In genomic region chr4:126300916-126301583, GRCm38 (mm10) we compare ENCODE assay signal across 7 mouse cellular contexts. TPM values are rescaled to one million over a fixed set of nuclear protein-coding genes. Genes with fewer than 3 reads are reported as not detected.
DNase-seq lines count a peak whose midpoint lies in the region; ATAC-seq and TF ChIP-seq lines count a peak whose summit lies in the region.

No protein-coding gene starts in this region.

- H3K4me1 ChIP-seq in spleen, adult 2 months (ENCODE audit: control insufficient read depth, insufficient read depth, insufficient read length) = peaks cover 9% of the 10 kb centered on the region
- H3K4me1 ChIP-seq in embryonic facial prominence, embryonic 14.5 days (ENCODE audit: control insufficient read depth, insufficient read depth, low read length) = peaks cover 33% of the 10 kb centered on the region
- H3K4me1 ChIP-seq in intestine, postnatal 0 days (replicated peaks; ENCODE audit: control insufficient read depth, insufficient read depth, low read length) = peaks cover 13% of the 10 kb centered on the region; the same call in 1 of the 2 replicates
- peaks cover 18% of the 10 kb centered on the region; the same call in 1 of the 2 replicates for H3K4me1 ChIP-seq in neural tube, embryonic 14.5 days (ENCODE audit: control insufficient read depth, insufficient read depth, low read length)

- peak overlapping the region; percentile 26; the same call in 1 of the 2 replicates for H3K4me3 ChIP-seq in spleen, adult 2 months (ENCODE audit: extremely low read depth, insufficient read depth, insufficient read length)
- peak overlapping the region; percentile 37 for H3K4me3 ChIP-seq in embryonic facial prominence, embryonic 14.5 days (ENCODE audit: low read depth, low read length)
- peak overlapping the region; percentile 28 for H3K4me3 ChIP-seq in intestine, postnatal 0 days (ENCODE audit: low read depth, low read length)
- peak overlapping the region; percentile 3; the same call in 1 of the 2 replicates for H3K4me3 ChIP-seq in neural tube, embryonic 14.5 days (ENCODE audit: low read depth, low read length)

- 3% methylated on average over 50 of the region's 50 CpGs for WGBS in spleen, adult 2 months
- WGBS in embryonic facial prominence, embryonic 14.5 days = 0% methylated on average over 23 of the region's 50 CpGs
- WGBS in intestine, postnatal 0 days = 2% methylated on average over 48 of the region's 50 CpGs
- 1% methylated on average over 48 of the region's 50 CpGs for WGBS in neural tube, embryonic 14.5 days

- peaks cover 3% of the 10 kb centered on the region; the same call in 1 of the 2 replicates for H3K9me3 ChIP-seq in embryonic facial prominence, embryonic 14.5 days (ENCODE audit: control insufficient read depth, low read length)
- H3K9me3 ChIP-seq in intestine, postnatal 0 days (ENCODE audit: control insufficient read depth) = no peaks in the 10 kb centered on the region
- no peaks in the 10 kb centered on the region for H3K9me3 ChIP-seq in neural tube, embryonic 14.5 days (ENCODE audit: control insufficient read depth, low read length)

- peak overlapping the region; percentile 56 for H3K9ac ChIP-seq in embryonic facial prominence, embryonic 14.5 days (ENCODE audit: low read depth, low read length)
- peak overlapping the region; percentile 27; the same call in 1 of the 2 replicates for H3K9ac ChIP-seq in intestine, postnatal 0 days (ENCODE audit: low read depth, low read length)
- H3K9ac ChIP-seq in neural tube, embryonic 14.5 days (replicated peaks; ENCODE audit: low read depth, low read length) = 0 out of 2 replicates have a peak overlapping the region, but pooled peaks have one; percentile 32

- H3K4me2 ChIP-seq in embryonic facial prominence, embryonic 14.5 days (ENCODE audit: low read depth, low read length) = peak overlapping the region; percentile 90
- peak overlapping the region; percentile 71 for H3K4me2 ChIP-seq in intestine, postnatal 0 days (replicated peaks; ENCODE audit: low read depth)
- H3K4me2 ChIP-seq in neural tube, embryonic 14.5 days (ENCODE audit: low read depth, low read length) = peak overlapping the region; percentile 34

- no peaks in the 10 kb centered on the region for H3K36me3 ChIP-seq in spleen, adult 2 months (ENCODE audit: control insufficient read depth, insufficient read depth, low read length)
- 0 out of 2 replicates have a peak, but pooled peaks cover 5% of the 10 kb centered on the region for H3K36me3 ChIP-seq in embryonic facial prominence, embryonic 14.5 days (ENCODE audit: control insufficient read depth, insufficient read depth, low read length)
- H3K36me3 ChIP-seq in intestine, postnatal 0 days (ENCODE audit: control insufficient read depth, insufficient read depth) = no peaks in the 10 kb centered on the region
- H3K36me3 ChIP-seq in neural tube, embryonic 14.5 days (ENCODE audit: control insufficient read depth, insufficient read depth, low read length) = no peaks in the 10 kb centered on the region

- TF ChIP-seq CTCF in spleen, adult 2 months (IDR thresholded peaks at IDR 0.05; ENCODE audit: extremely low read depth, insufficient read depth, insufficient read length, insufficient replicate concordance) = no peak
- no peak for TF ChIP-seq CTCF in intestine, postnatal 0 days (IDR thresholded peaks at IDR 0.05; ENCODE audit: low read depth)

- peaks cover 21% of the 10 kb centered on the region for H3K27me3 ChIP-seq in spleen, adult 2 months (ENCODE audit: control insufficient read depth, insufficient read depth, low read length)
- peaks cover 5% of the 10 kb centered on the region; the same call in 1 of the 2 replicates for H3K27me3 ChIP-seq in embryonic facial prominence, embryonic 14.5 days (replicated peaks; ENCODE audit: control insufficient read depth, insufficient read depth, low read length)
- H3K27me3 ChIP-seq in intestine, postnatal 0 days (replicated peaks; ENCODE audit: control insufficient read depth, insufficient read depth, low read length) = peaks cover 47% of the 10 kb centered on the region
- peaks cover 33% of the 10 kb centered on the region for H3K27me3 ChIP-seq in neural tube, embryonic 14.5 days (ENCODE audit: control insufficient read depth, insufficient read depth, low read length)

- TF ChIP-seq POLR2A in spleen, adult 2 months (IDR thresholded peaks at IDR 0.05; ENCODE audit: low read depth, low read length) = no peak

- no peak for DNase-seq in spleen, adult 2 months (ENCODE audit: low read depth in 1 of 2, low spot score in 2 of 2)
- DNase-seq in spleen, postnatal 10 days (ENCODE audit: low spot score in 2 of 2) = no peak
- peak; percentile 85 for DNase-seq in embryonic facial prominence, embryonic 14.5 days (ENCODE audit: low spot score)
- DNase-seq in frontal cortex, adult 2 months (ENCODE audit: extremely low spot score in 1 of 2, low spot score in 1 of 2) = no peak
- DNase-seq in adrenal gland, adult 2 months = no peak

- no peak overlapping the region for H3K27ac ChIP-seq in spleen, adult 2 months (ENCODE audit: insufficient read depth, low read length)
- H3K27ac ChIP-seq in embryonic facial prominence, embryonic 14.5 days (replicated peaks; ENCODE audit: low read depth, low read length) = peak overlapping the region; percentile 84
- no peak overlapping the region for H3K27ac ChIP-seq in intestine, postnatal 0 days (ENCODE audit: low read depth, low read length)
- H3K27ac ChIP-seq in neural tube, embryonic 14.5 days (ENCODE audit: low read depth, low read length) = no peak overlapping the region

- ATAC-seq in embryonic facial prominence, embryonic 14.5 days (ENCODE audit: low read depth) = peak; percentile 84
- 0 out of 2 replicates have a peak, but pooled peaks have one; percentile 22 for ATAC-seq in intestine, postnatal 0 days
- ATAC-seq in neural tube, embryonic 14.5 days (ENCODE audit: low read depth) = no peak

RNA-seq across cellular contexts. Expression of gene Col8a2, which starts 14.5 kb away (rescaled TPM):
- 3.2 and 3.7 TPM in 2 replicates for polyA plus RNA-seq in spleen, adult 2 months (2012; rRNA removed)
- polyA plus RNA-seq in embryonic facial prominence, embryonic 14.5 days (2014; fragmentation: Nextera tagmentation; extraction: Ambion mirVana) = 78.9 and 83.0 TPM in 2 replicates
- polyA plus RNA-seq in intestine, postnatal 0 days (2015; fragmentation: Nextera tagmentation; extraction: Ambion mirVana) = 1.5 and 2.2 TPM in 2 replicates
- polyA plus RNA-seq in neural tube, embryonic 14.5 days (2014; fragmentation: Nextera tagmentation; extraction: Ambion mirVana) = 1.3 and 6.1 TPM in 2 replicates
- polyA plus RNA-seq in frontal cortex, adult 2 months (2012; rRNA removed) = 0.38 and 0.50 TPM in 2 replicates
- total RNA-seq in adrenal gland, adult 2 months (2021) = 1 to 10 TPM; 1.4 to 6.1 TPM
- polyA plus RNA-seq in adrenal gland, adult 2 months (2012; rRNA removed) = 1.9 TPM in 2 replicates

RNA-seq across cellular contexts. Expression of gene Adprhl2, which starts 20.5 kb away (rescaled TPM):
- polyA plus RNA-seq in spleen, adult 2 months (2012; rRNA removed) = 44.3 and 65.3 TPM in 2 replicates
- 49.7 and 60.1 TPM in 2 replicates for polyA plus RNA-seq in embryonic facial prominence, embryonic 14.5 days (2014; fragmentation: Nextera tagmentation; extraction: Ambion mirVana)
- 41.7 and 43.0 TPM in 2 replicates for polyA plus RNA-seq in intestine, postnatal 0 days (2015; fragmentation: Nextera tagmentation; extraction: Ambion mirVana)
- 51.7 and 54.1 TPM in 2 replicates for polyA plus RNA-seq in neural tube, embryonic 14.5 days (2014; fragmentation: Nextera tagmentation; extraction: Ambion mirVana)
- 41.7 and 41.8 TPM in 2 replicates for polyA plus RNA-seq in frontal cortex, adult 2 months (2012; rRNA removed)
- total RNA-seq in adrenal gland, adult 2 months (2021) = 10 to 100 TPM; 26.2 to 34.9 TPM
- polyA plus RNA-seq in adrenal gland, adult 2 months (2012; rRNA removed) = 45.8 and 46.5 TPM in 2 replicates

RNA-seq across cellular contexts. Expression of gene Tekt2, which starts 24.4 kb away (rescaled TPM):
- 1.7 and 2.0 TPM in 2 replicates for polyA plus RNA-seq in spleen, adult 2 months (2012; rRNA removed)
- polyA plus RNA-seq in embryonic facial prominence, embryonic 14.5 days (2014; fragmentation: Nextera tagmentation; extraction: Ambion mirVana) = 13.9 and 15.4 TPM in 2 replicates
- 1.6 and 2.1 TPM in 2 replicates for polyA plus RNA-seq in intestine, postnatal 0 days (2015; fragmentation: Nextera tagmentation; extraction: Ambion mirVana)
- 7.7 and 8.8 TPM in 2 replicates for polyA plus RNA-seq in neural tube, embryonic 14.5 days (2014; fragmentation: Nextera tagmentation; extraction: Ambion mirVana)
- 5.5 and 6.7 TPM in 2 replicates for polyA plus RNA-seq in frontal cortex, adult 2 months (2012; rRNA removed)
- 1 to 10 TPM; 3.2 to 3.3 TPM for total RNA-seq in adrenal gland, adult 2 months (2021)
- 2.9 and 4.8 TPM in 2 replicates for polyA plus RNA-seq in adrenal gland, adult 2 months (2012; rRNA removed)

RNA-seq across cellular contexts. Expression of gene Trappc3, which starts 38.9 kb away (rescaled TPM):
- polyA plus RNA-seq in spleen, adult 2 months (2012; rRNA removed) = 23.6 and 25.7 TPM in 2 replicates
- polyA plus RNA-seq in embryonic facial prominence, embryonic 14.5 days (2014; fragmentation: Nextera tagmentation; extraction: Ambion mirVana) = 32.9 and 33.0 TPM in 2 replicates
- polyA plus RNA-seq in intestine, postnatal 0 days (2015; fragmentation: Nextera tagmentation; extraction: Ambion mirVana) = 115 and 126 TPM in 2 replicates
- 32.9 and 68.5 TPM in 2 replicates for polyA plus RNA-seq in neural tube, embryonic 14.5 days (2014; fragmentation: Nextera tagmentation; extraction: Ambion mirVana)
- 110 and 111 TPM in 2 replicates for polyA plus RNA-seq in frontal cortex, adult 2 months (2012; rRNA removed)
- 100 to 1,000 TPM in 1 of 2 experiments, 10 to 100 TPM in 1; 85.8 to 103 TPM for total RNA-seq in adrenal gland, adult 2 months (2021)
- polyA plus RNA-seq in adrenal gland, adult 2 months (2012; rRNA removed) = 16.2 and 16.5 TPM in 2 replicates

RNA-seq across cellular contexts. Expression of gene Map7d1, which starts 44.9 kb away (rescaled TPM):
- 46.3 and 60.2 TPM in 2 replicates for polyA plus RNA-seq in spleen, adult 2 months (2012; rRNA removed)
- polyA plus RNA-seq in embryonic facial prominence, embryonic 14.5 days (2014; fragmentation: Nextera tagmentation; extraction: Ambion mirVana) = 62.4 and 64.2 TPM in 2 replicates
- 11.7 and 12.2 TPM in 2 replicates for polyA plus RNA-seq in intestine, postnatal 0 days (2015; fragmentation: Nextera tagmentation; extraction: Ambion mirVana)
- polyA plus RNA-seq in neural tube, embryonic 14.5 days (2014; fragmentation: Nextera tagmentation; extraction: Ambion mirVana) = 69.6 and 79.7 TPM in 2 replicates
- 201 and 206 TPM in 2 replicates for polyA plus RNA-seq in frontal cortex, adult 2 months (2012; rRNA removed)
- total RNA-seq in adrenal gland, adult 2 months (2021) = 10 to 100 TPM; 55.4 to 68.7 TPM
- polyA plus RNA-seq in adrenal gland, adult 2 months (2012; rRNA removed) = 98.3 and 98.7 TPM in 2 replicates

Comparison
In these comparisons a context has a peak if more than half of its experiments do, and no peak if none do; other contexts are left out.
1. H3K4me2 ChIP-seq: peak in every context shown above with its lines; median percentile 90 in embryonic facial prominence, embryonic 14.5 days; 71 in intestine, postnatal 0 days; 34 in neural tube, embryonic 14.5 days.
2. RNA of gene Col8a2, which starts 14.5 kb away (polyA plus RNA-seq): 78.9 to 83.0 TPM in embryonic facial prominence, embryonic 14.5 days; 3.2 to 3.7 TPM in spleen, adult 2 months, 1.5 to 2.2 TPM in intestine, postnatal 0 days, 1.9 TPM in adrenal gland, adult 2 months, 1.3 to 6.1 TPM in neural tube, embryonic 14.5 days and 0.38 to 0.50 TPM in frontal cortex, adult 2 months; every median in the first group is over 10 times any median in the second.
3. Peak in every context shown above with its lines, with median percentiles within 50 percentile points of each other: H3K4me3 ChIP-seq and H3K9ac ChIP-seq.